Mouse (Mus musculus) midbrain, embryonic 15.5 days (tissue): ENCODE measurements around the gene Abcf1. TPM values are rescaled to one million over a fixed set of nuclear protein-coding genes. Genes with fewer than 3 reads are reported as not detected.
A peak's percentile ranks its signal among the peaks of the same experiment; 100 is the strongest.

Experiments used
- ATAC-seq: fragments of 200-750 bp; cut with Nextera tagmentation; replicated peaks from 2 replicates; pipeline ENCODE4 v1.8.0; 2017; ENCODE audit warnings: moderate TSS enrichment
- H3K27ac ChIP-seq: fragments of 300-500 bp; sonication (generic); 2 replicates; pipeline ENCODE4 v1.5.1; 2015; ENCODE audit warnings: mild to moderate bottlenecking, inconsistent platforms
- H3K27me3 ChIP-seq: fragments of 300-500 bp; sonication (generic); replicated peaks from 2 replicates; pipeline ENCODE4 v1.6.1; 2015; ENCODE audit warnings: inconsistent platforms
- H3K36me3 ChIP-seq: fragments of 300-500 bp; sonication (generic); replicated peaks from 2 replicates; pipeline ENCODE4 v1.6.1; 2015; ENCODE audit warnings: inconsistent platforms
- H3K4me1 ChIP-seq: fragments of 300-500 bp; sonication (generic); 2 replicates; pipeline ENCODE4 v1.6.1; 2015; ENCODE audit warnings: inconsistent platforms
- H3K4me2 ChIP-seq: fragments of 300-500 bp; sonication (generic); 2 replicates; pipeline ENCODE4 v1.6.1; 2015; ENCODE audit warnings: inconsistent platforms, mild to moderate bottlenecking, moderate library complexity
- H3K4me3 ChIP-seq: fragments of 300-500 bp; sonication (generic); 2 replicates; pipeline ENCODE4 v1.5.1; 2015; ENCODE audit warnings: mild to moderate bottlenecking, inconsistent platforms
- H3K9ac ChIP-seq: fragments of 300-500 bp; sonication (generic); 2 replicates; pipeline ENCODE4 v1.6.1; 2015; ENCODE audit warnings: mild to moderate bottlenecking, inconsistent platforms
- H3K9me3 ChIP-seq: fragments of 300-500 bp; sonication (generic); 2 replicates; pipeline ENCODE4 v1.6.1; 2016; ENCODE audit warnings: inconsistent platforms
- WGBS: fragments of 180-500 bp; shearing (Covaris S2); methylation state at CpG from one replicate; pipeline ENCODE4 v1.1.7; 2015; ENCODE audit warnings: mixed read lengths; 5-methylcytosine and 5-hydroxymethylcytosine counted together
- polyA plus RNA-seq: library from polyadenylated mRNA; unstranded; fragments of >200 nt; fragmentation: Nextera tagmentation; extraction: Ambion mirVana; gene quantifications from 2 replicates; pipeline ENCODE4 v1.2.1, GENCODE M21; 2015

Gene Abcf1
- polyA plus RNA-seq, 1 experiment from 2014 or later: 92.1 TPM

DNA sequence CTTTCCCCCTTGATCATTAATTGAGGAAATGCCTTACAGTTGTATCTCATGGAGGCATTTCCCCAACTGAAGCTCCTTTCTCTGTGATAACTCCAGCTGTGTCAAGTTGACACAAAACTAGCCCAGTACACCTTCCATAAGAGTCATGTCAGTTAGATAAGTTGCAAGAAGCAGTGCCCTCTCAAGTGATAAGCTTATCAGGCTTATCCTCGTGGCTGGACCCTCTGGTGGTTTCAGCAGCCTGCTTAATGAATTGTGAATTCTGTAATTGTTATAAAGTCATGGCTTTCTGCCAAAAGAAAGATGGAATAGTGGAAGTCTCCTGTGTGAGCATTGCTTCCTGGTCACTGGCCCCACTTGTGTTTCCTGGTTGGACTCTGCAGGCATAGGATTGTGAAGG is 42.1 kb downstream of the Abcf1 start:
- 78% methylated on average over 1 of the region's 1 CpGs for WGBS
- peaks cover 5% of the 10 kb centered on the region; the same call in 1 of the 2 replicates for H3K4me1 ChIP-seq
- no peak overlapping the region for H3K27ac ChIP-seq
- no peak overlapping the region for H3K9ac ChIP-seq
- no peak overlapping the region for H3K4me2 ChIP-seq
- H3K36me3 ChIP-seq: peaks cover 67% of the 10 kb centered on the region
- no peak overlapping the region for H3K4me3 ChIP-seq
- no peaks in the 10 kb centered on the region for H3K9me3 ChIP-seq
- no peaks in the 10 kb centered on the region for H3K27me3 ChIP-seq
- no peak for ATAC-seq

DNA sequence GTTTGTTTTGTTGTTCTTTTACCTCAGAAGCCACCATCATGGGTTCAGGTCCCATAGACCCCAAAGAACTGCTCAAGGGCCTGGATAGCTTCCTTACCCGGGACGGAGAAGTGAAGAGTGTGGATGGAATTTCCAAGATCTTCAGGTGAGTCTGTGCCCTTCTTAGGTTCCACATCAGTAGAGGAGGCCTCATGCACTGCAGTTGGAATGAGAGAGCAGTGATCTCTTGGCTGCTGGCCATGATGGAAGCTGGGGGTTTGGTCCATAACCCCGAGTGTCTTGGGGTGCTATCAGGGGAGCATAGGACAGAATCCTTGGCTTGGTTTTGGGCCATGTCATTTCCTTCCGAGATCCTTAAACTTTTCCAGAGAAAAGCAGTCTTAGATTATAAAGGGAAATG is 46.3 kb downstream of the Abcf1 start:
- Histone ChIP-seq H3K4me3 (no peak overlapping the region), H3K27me3 (no peaks in the 10 kb centered on the region), H3K4me1 (peaks cover 39% of the 10 kb centered on the region), H3K9me3 (no peaks in the 10 kb centered on the region), H3K4me2 (no peak overlapping the region), H3K27ac (no peak overlapping the region), H3K36me3 (peaks cover 41% of the 10 kb centered on the region), H3K9ac (no peak overlapping the region)
- no peak for ATAC-seq
- 93% methylated on average over 4 of the region's 4 CpGs for WGBS

DNA sequence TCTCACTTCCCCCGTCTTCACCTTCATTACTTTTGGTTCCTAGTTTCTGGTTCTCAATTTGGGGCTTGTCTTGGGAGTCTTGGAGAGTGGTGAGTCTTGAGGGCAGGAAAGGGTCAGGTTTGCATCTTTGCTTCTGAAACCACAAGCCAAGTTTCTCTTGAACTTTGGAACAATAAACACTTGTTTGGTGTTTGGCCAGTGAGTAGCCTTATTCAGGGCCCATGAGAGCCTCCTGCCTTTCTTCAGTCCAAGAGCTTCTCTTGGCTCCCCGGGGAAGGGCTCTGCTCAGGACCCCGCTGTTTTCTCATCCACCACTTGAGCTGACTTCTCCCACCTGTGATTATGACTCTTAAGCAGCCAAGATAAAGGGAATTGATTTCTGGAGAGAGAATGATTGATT is 47.0 kb downstream of the Abcf1 start:
- Histone ChIP-seq H3K9me3 (no peaks in the 10 kb centered on the region), H3K9ac (no peak overlapping the region), H3K4me2 (no peak overlapping the region), H3K27ac (no peak overlapping the region), H3K4me1 (peaks cover 39% of the 10 kb centered on the region), H3K4me3 (no peak overlapping the region), H3K36me3 (peaks cover 34% of the 10 kb centered on the region), H3K27me3 (no peaks in the 10 kb centered on the region)
- 87% methylated on average over 3 of the region's 3 CpGs for WGBS
- no peak for ATAC-seq

DNA sequence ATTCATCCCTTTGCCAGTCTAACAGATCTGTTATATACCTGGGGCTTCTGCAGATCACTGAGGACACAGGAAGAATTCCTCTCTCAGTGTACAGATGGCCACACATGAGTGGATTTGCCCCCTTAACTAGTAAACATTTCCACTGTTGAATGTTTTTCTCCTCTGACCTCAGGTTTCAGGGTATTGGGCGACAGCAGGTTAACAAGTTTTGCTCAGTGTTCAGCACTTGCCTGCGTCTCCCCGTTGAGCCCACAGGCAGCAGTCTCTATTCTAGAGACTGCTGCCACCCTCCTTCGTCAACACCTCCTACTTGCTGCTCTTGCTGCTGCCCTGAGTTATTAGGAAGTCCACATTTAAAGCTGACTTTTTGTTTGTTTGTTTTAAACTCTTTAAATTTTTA is 47.9 kb downstream of the Abcf1 start:
- no peak overlapping the region for H3K9ac ChIP-seq
- no peaks in the 10 kb centered on the region for H3K27me3 ChIP-seq
- H3K27ac ChIP-seq: peak overlapping the region; percentile 96
- 0 out of 2 replicates have a peak overlapping the region, but pooled peaks have one; percentile 5 for H3K4me2 ChIP-seq
- no peaks in the 10 kb centered on the region for H3K9me3 ChIP-seq
- H3K4me1 ChIP-seq: peaks cover 39% of the 10 kb centered on the region
- no peak for ATAC-seq
- WGBS: 84% methylated on average over 4 of the region's 4 CpGs
- peaks cover 28% of the 10 kb centered on the region for H3K36me3 ChIP-seq
- H3K4me3 ChIP-seq: no peak overlapping the region

DNA sequence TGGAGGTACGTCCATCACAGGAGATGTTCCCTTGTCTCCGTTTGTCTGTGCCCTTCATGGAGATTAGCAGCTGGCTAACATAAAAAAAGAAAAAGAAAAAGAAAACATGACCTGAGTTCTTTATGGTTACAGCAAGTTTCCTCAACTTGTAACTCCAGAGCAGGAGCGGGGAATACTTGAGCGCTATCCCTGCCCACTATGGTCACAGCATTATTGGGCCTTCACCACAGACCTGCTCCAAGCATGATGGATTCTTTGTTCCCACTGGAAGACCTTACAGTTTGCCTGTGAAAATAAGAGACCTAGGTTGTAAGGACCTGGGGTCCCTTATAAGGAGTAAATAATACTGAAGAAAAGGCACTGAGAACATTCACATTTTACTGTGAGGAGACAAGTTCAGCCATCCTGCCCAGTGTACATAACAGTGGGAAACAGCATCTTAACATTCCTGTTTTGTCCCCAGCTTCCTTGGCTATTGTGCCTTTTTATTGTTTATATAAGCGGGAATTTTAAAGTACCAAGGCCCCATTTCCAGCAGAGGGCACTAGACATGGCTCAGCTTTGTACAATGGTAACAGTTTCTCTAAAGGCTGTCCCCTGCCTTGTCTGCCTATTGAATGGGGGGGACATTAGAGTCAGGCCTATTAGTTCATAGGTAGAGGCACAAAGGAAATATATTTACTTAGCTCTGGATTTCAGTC is 48.5 kb downstream of the Abcf1 start:
- peak overlapping the region; percentile 96 for H3K27ac ChIP-seq
- peaks cover 21% of the 10 kb centered on the region for H3K36me3 ChIP-seq
- ATAC-seq: no peak
- H3K9me3 ChIP-seq: no peaks in the 10 kb centered on the region
- H3K4me1 ChIP-seq: peaks cover 39% of the 10 kb centered on the region
- WGBS: 70% methylated on average over 5 of the region's 5 CpGs
- peak overlapping the region; percentile 75; the same call in 1 of the 2 replicates for H3K4me2 ChIP-seq
- no peaks in the 10 kb centered on the region for H3K27me3 ChIP-seq
- no peak overlapping the region for H3K9ac ChIP-seq
- no peak overlapping the region for H3K4me3 ChIP-seq

DNA sequence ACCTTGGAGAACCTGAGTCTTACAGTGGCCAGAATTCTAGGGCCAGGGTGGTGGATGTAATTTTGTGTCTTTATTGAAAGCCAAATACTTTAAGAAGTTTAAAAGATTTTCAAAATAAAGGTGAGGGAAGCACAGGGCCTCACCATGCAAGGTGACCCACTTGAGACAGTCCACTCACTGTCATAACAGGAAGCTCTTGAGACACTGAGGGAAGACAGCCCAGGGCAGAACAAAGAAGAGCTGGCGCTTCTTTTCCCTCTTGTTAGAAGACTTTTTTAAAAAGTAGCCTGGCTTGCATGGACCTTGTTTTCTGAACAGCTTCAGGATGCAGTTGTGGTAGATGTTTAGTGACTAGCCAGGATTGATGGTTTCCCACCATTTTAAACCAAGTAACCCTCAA is 49.2 kb downstream of the Abcf1 start:
- H3K9me3 ChIP-seq: no peaks in the 10 kb centered on the region
- no peaks in the 10 kb centered on the region for H3K27me3 ChIP-seq
- H3K27ac ChIP-seq: peak overlapping the region; percentile 96
- peak overlapping the region; percentile 57 for H3K4me3 ChIP-seq
- no peak for ATAC-seq
- peaks cover 15% of the 10 kb centered on the region for H3K36me3 ChIP-seq
- peaks cover 43% of the 10 kb centered on the region for H3K4me1 ChIP-seq
- peak overlapping the region; percentile 75 for H3K4me2 ChIP-seq
- WGBS: 72% methylated on average over 1 of the region's 1 CpGs
- peak overlapping the region; percentile 53 for H3K9ac ChIP-seq

DNA sequence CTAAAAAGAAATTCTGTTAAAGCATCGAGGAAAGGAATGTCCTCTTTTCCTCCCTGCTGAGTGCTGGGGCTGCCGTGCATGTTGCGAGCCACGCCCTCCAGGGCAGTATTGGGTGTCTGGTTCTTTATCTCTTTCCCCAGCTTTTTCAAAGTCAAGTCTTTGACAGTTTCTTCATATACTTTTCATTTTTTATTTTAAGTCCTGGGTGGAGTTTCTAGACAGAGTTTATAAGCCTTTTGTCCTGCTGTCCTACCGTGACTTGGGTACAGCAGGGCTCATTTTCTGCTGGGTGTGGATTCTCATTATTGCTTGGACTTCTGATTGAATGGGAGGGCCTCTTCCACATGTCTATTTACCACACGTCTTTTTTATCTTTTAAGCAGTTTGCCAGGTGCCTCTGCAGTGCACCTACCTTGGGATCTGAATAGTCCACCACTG is 49.7 kb downstream of the Abcf1 start:
- Histone ChIP-seq H3K9me3 (no peaks in the 10 kb centered on the region), H3K9ac (peak overlapping the region; percentile 53), H3K36me3 (peaks cover 10% of the 10 kb centered on the region), H3K27ac (peak overlapping the region; percentile 96), H3K27me3 (no peaks in the 10 kb centered on the region), H3K4me2 (peak overlapping the region; percentile 75), H3K4me3 (peak overlapping the region; percentile 57), H3K4me1 (peaks cover 48% of the 10 kb centered on the region)
- ATAC-seq: no peak
- WGBS: 36% methylated on average over 6 of the region's 6 CpGs

DNA sequence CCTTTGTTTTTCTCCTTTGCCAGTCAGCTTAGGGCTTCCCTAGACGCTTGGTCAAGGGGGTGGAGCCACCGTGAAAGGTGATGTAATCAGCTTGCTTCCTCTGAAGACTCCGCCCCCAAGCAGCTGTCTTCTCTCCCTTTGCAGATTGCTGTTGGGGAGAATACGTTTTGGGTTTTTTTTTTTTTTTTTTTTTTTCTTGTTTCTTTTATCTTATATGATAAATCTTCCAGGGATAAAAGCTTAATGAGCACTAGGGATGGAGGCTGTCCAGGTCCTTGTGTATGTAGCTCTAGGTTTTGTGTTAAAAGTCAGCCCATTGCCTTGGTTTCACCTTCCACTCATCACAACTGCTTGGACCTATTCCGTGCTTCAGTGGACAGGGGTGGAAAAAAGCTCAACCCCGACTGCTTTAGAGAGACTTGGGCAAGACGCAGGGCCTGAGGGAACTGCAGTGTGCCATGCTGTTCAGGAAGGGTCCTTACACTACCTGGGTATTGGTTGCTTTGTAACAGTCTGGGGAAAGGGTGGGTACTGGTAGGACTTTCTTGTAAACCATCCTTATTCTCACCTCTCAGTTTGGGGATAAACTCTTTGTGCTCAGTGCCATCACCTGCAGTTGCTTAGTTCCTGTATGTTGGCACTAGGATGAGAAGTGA is 50.4 kb downstream of the Abcf1 start:
- Histone ChIP-seq H3K27ac (peak overlapping the region; percentile 96), H3K4me2 (peak overlapping the region; percentile 75), H3K4me3 (peak overlapping the region; percentile 57), H3K9me3 (no peaks in the 10 kb centered on the region), H3K9ac (peak overlapping the region; percentile 53), H3K36me3 (peaks cover 7% of the 10 kb centered on the region; the same call in 1 of the 2 replicates), H3K4me1 (peaks cover 49% of the 10 kb centered on the region), H3K27me3 (no peaks in the 10 kb centered on the region)
- 5% methylated on average over 7 of the region's 7 CpGs for WGBS
- ATAC-seq: peak; percentile 46

DNA sequence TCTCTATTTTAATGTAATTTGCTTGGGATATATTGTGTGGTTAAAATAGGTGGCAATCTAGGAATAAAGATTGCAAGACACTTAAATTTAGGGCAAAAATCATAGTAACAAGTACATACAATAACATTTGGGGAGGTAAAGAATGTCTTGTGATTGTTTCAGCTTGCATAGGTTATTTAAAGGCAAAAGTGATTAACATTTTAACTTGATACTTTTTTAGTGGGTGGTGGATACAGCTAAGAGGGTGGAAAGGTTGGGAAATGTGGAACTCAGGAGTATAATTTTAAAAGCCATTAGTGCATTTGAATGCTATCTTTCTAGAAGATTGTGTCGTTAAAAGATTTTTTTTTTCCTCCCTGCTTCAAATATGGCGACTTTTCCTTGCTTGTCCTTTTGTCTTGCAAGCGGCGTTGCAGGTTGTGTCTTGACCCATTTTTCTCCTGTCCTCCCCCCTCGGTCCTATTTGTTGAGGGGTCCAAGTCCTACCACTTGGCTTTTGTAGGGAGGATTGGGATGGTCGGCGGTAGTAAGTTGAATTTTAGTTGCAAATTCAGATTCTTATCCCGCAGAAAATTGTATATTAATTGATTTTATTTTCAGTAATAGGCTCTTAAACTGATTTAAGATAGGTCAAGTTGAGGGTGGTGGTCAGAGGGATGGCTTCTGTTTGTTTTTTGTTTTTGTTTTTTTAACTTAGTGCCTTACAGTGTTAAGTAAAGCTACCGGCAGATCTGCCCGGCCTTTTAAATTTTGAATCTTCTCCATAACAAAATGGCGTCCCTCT is 51.1 kb downstream of the Abcf1 start:
- H3K27ac ChIP-seq: peak overlapping the region; percentile 96

DNA sequence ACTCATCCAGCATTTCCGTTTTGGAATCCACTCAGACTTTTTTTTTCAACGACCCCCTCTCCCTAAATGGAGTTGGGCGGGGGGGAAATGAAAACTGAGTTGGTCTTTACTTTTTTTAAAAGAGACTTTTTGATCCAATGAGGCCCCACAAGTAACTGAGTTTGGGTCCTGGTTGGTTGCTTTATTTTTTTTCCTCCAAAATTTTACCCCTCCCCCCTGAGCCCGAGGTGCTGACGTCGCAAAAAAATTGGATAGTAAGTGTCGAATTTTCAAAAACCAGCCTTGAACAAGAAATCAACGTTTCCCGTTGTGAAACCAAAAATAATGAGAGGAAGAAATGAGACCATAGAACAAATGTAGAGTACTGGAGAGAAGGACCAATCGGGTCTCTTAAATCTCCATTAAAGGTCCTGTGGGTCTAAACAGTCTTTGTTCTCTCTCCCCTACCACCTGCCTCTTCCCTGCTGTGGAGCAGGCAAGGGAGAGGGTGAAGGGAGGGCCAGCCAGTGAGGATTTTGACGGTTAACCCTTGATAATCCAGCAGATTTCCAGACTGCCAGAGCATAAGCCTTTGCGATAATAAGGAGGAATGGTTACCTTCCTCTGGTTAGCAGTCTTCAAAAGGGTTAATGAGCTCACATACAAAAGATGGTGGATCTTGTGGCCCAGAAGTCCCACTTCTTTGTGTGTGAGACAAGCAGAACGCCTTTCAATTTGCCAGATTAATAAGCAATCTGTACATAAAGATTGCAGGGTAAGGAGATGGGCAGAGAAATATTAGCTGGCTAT is 51.9 kb downstream of the Abcf1 start:
- Histone ChIP-seq H3K27me3 (no peaks in the 10 kb centered on the region), H3K9ac (peak overlapping the region; percentile 89), H3K4me2 (peak overlapping the region; percentile 75), H3K9me3 (no peaks in the 10 kb centered on the region), H3K36me3 (0 out of 2 replicates have a peak, but pooled peaks cover 5% of the 10 kb centered on the region), H3K27ac (peak overlapping the region; percentile 96), H3K4me3 (peak overlapping the region; percentile 57), H3K4me1 (peaks cover 46% of the 10 kb centered on the region)
- whole genome bisulfite sequencing: under 1% methylated on average over 13 of the region's 13 CpGs
- ATAC-seq: peak; percentile 4; the same call in 1 of the 2 replicates

More for the DNA sequence above, 51.1 kb downstream of the Abcf1 start:
- ATAC-seq: no peak
- Histone ChIP-seq H3K9ac (peak overlapping the region; percentile 89), H3K27me3 (no peaks in the 10 kb centered on the region), H3K4me3 (peak overlapping the region; percentile 57), H3K9me3 (no peaks in the 10 kb centered on the region), H3K4me1 (peaks cover 49% of the 10 kb centered on the region), H3K4me2 (peak overlapping the region; percentile 75), H3K36me3 (no peaks in the 10 kb centered on the region)
- WGBS: under 1% methylated on average over 11 of the region's 11 CpGs

DNA sequence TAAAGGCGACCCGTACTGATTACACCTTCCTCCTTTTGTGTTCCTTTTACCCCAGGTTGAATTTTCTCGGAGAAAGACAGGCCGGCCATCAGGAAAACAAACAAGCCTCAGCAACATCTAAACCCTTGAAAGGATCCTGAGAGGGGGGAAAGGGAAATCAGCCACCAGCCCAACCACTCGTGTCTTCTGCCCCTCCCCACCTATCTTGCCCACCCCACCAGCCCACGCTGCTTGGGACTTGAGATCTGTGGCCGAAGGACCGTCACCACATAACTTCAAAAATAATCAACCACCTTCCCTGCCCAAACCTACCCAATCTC is 52.5 kb downstream of the Abcf1 start:
- peak overlapping the region; percentile 57 for H3K4me3 ChIP-seq
- H3K9me3 ChIP-seq: no peaks in the 10 kb centered on the region
- peak overlapping the region; percentile 89 for H3K9ac ChIP-seq
- H3K36me3 ChIP-seq: 0 out of 2 replicates have a peak, but pooled peaks cover 5% of the 10 kb centered on the region
- no peak for ATAC-seq
- peaks cover 40% of the 10 kb centered on the region for H3K4me1 ChIP-seq
- no peaks in the 10 kb centered on the region for H3K27me3 ChIP-seq
- peak overlapping the region; percentile 75 for H3K4me2 ChIP-seq
- peak overlapping the region; percentile 96 for H3K27ac ChIP-seq
- WGBS: under 1% methylated on average over 8 of the region's 8 CpGs
